Mouse (Mus musculus) erythroblast, embryonic 14.5 days (primary cell): Measurements from ENCODE around the gene Itgb1bp1.

Experiments
- GATA1 ChIP-seq: IDR thresholded peaks from 2 replicates; pipeline ENCODE4 v1.6.1; 2012; ENCODE audit warnings: low read length, inconsistent platforms, mixed read lengths
- TAL1 ChIP-seq: IDR thresholded peaks from 3 replicates; pipeline ENCODE4 v1.6.1; 2012; ENCODE audit warnings: low read length, inconsistent platforms, mixed read lengths

DNA sequence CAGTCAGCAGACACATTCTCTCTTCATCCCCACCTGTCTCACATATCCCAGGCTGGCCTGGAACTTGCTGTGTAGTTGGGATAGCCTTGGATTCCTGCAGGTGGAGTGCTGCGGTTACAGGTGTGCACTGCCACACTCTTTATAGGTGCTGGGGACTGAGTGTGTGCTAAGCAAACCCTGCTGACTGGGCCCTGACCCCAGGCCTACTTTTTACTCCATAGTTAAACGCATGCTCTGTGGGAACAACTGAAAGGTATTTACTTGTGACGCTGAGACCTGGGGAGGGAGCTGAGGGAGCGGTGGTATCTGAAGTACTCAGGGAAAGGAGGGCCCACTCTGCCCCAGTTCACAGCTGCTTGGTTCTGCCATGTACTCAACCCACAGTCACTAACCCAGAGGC, 36.2 kb upstream of the Itgb1bp1 start:
- TF ChIP-seq TAL1 (no peak), GATA1 (no peak)
